In the genomic region with DNA sequence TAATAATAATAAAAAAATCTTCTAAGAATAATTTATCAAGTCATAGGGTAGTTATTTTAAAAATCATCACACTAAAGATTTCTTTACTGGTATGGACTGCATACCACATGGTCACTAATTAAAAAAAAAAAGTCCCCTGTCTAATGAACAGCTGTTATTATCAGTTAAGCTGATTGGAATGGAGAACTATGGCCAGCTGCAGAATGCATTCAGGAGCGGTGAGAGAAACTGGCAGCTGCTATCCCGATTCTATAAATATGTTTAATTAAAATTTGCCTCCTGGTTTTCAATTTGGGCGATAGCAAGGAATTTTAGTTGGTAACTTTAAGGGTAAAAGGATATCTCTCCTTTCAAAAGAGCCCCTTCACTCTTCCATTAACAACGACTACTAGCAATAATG, we compare ENCODE assay signal across 22 mouse cellular contexts.
"Had no signal": no experiment of that assay in that cellular context is flagged by ENCODE, and none has a peak within 500 bp of the region (broad histone marks: within the 10 kb centered on the region; RNA-seq: fewer than 3 reads in every experiment).

No protein-coding gene starts in this region.

- H3K36me3 ChIP-seq: liver, embryonic 13.5 days; liver, embryonic 15.5 days; lung, embryonic 15.5 days; midbrain, embryonic 12.5 days; neural tube, embryonic 13.5 days; neural tube, embryonic 15.5 days; stomach, embryonic 15.5 days had no signal

- H3K4me1 ChIP-seq: liver, embryonic 13.5 days; liver, embryonic 15.5 days; lung, embryonic 15.5 days; midbrain, embryonic 12.5 days; neural tube, embryonic 13.5 days; neural tube, embryonic 15.5 days; stomach, embryonic 15.5 days had no signal

- H3K27ac ChIP-seq: liver, embryonic 13.5 days; liver, embryonic 15.5 days; lung, embryonic 15.5 days; macrophage; midbrain, embryonic 12.5 days; neural tube, embryonic 13.5 days; neural tube, embryonic 15.5 days; stomach, embryonic 15.5 days; stomach, postnatal 0 days had no signal

- H3K4me3 ChIP-seq: liver, embryonic 13.5 days; liver, embryonic 15.5 days; lung, embryonic 15.5 days; megakaryocyte, embryonic 14.5 days; midbrain, embryonic 12.5 days; neural tube, embryonic 13.5 days; neural tube, embryonic 15.5 days; stomach, embryonic 15.5 days had no signal

- H3K27me3 ChIP-seq: liver, embryonic 13.5 days; liver, embryonic 15.5 days; lung, embryonic 15.5 days; megakaryocyte, embryonic 14.5 days; midbrain, embryonic 12.5 days; neural tube, embryonic 13.5 days; neural tube, embryonic 15.5 days; stomach, embryonic 15.5 days had no signal

- H3K9me3 ChIP-seq: liver, embryonic 13.5 days; liver, embryonic 15.5 days; lung, embryonic 15.5 days; midbrain, embryonic 12.5 days; neural tube, embryonic 13.5 days; neural tube, embryonic 15.5 days; stomach, embryonic 15.5 days had no signal

- H3K4me2 ChIP-seq: liver, embryonic 13.5 days; liver, embryonic 15.5 days; lung, embryonic 15.5 days; midbrain, embryonic 12.5 days; neural tube, embryonic 13.5 days; neural tube, embryonic 15.5 days; stomach, embryonic 15.5 days had no signal

- ATAC-seq: liver, postnatal 0 days; lung, postnatal 0 days; midbrain, embryonic 16.5 days had no signal

- H3K9ac ChIP-seq: liver, embryonic 13.5 days; liver, embryonic 15.5 days; liver, postnatal 0 days; lung, embryonic 15.5 days; midbrain, embryonic 12.5 days; neural tube, embryonic 13.5 days; neural tube, embryonic 15.5 days; stomach, embryonic 15.5 days had no signal

- DNase-seq: liver, embryonic 13.5 days; liver, postnatal 0 days; lung, adult 2 months; lung, postnatal 14 days; lung, postnatal 36 days; midbrain, embryonic 14.5 days; right cerebral cortex, adult 18-20 months; right cerebral cortex, postnatal 25 days; thymus, adult 2 months; thymus, postnatal 25 days; thymus, postnatal 4 days had no signal
